Mouse (Mus musculus): Measurements from ENCODE around the gene H1fx. TPM values are rescaled to one million over a fixed set of nuclear protein-coding genes. Genes with fewer than 3 reads are reported as not detected.

The H1fx gene
- polyA plus RNA-seq, 1 experiment, result 1.5 TPM

- H3K4me3 ChIP-seq (ENCODE audit: extremely low read depth, insufficient read depth, insufficient read length), result no peak overlapping the region
- TF ChIP-seq CTCF (IDR thresholded peaks at IDR 0.05; ENCODE audit: extremely low read depth, insufficient read depth, insufficient read length, insufficient replicate concordance) (no peak), POLR2A (IDR thresholded peaks at IDR 0.05; ENCODE audit: low read depth, low read length) (no peak)
- 94% methylated on average over 3 of the region's 3 CpGs for WGBS
- no peak overlapping the region for H3K27ac ChIP-seq (ENCODE audit: insufficient read depth, low read length)
- H3K36me3 ChIP-seq (ENCODE audit: control insufficient read depth, insufficient read depth, low read length), result peaks cover 17% of the 10 kb centered on the region
- no peak for DNase-seq (ENCODE audit: low read depth in 1 of 2, low spot score in 2 of 2)
- no peaks in the 10 kb centered on the region for H3K27me3 ChIP-seq (ENCODE audit: control insufficient read depth, insufficient read depth, low read length)
- no peaks in the 10 kb centered on the region for H3K4me1 ChIP-seq (ENCODE audit: control insufficient read depth, insufficient read depth, insufficient read length)
These were observed 42.5 kb downstream of the H1fx start for GRCm38 (mm10) chr6:87938941-87939340.

- Histone ChIP-seq H3K27me3 (ENCODE audit: control insufficient read depth, insufficient read depth, low read length) (no peaks in the 10 kb centered on the region), H3K36me3 (ENCODE audit: control insufficient read depth, insufficient read depth, low read length) (peaks cover 24% of the 10 kb centered on the region), H3K4me1 (ENCODE audit: control insufficient read depth, insufficient read depth, insufficient read length) (no peaks in the 10 kb centered on the region), H3K4me3 (ENCODE audit: extremely low read depth, insufficient read depth, insufficient read length) (no peak overlapping the region), H3K27ac (ENCODE audit: insufficient read depth, low read length) (no peak overlapping the region)
- no peak for DNase-seq (ENCODE audit: low read depth in 1 of 2, low spot score in 2 of 2)
- TF ChIP-seq POLR2A (IDR thresholded peaks at IDR 0.05; ENCODE audit: low read depth, low read length), result no peak
- TF ChIP-seq CTCF (IDR thresholded peaks at IDR 0.05; ENCODE audit: extremely low read depth, insufficient read depth, insufficient read length, insufficient replicate concordance), result no peak
- 87% methylated on average over 19 of the region's 19 CpGs for WGBS
These were observed 44.2 kb downstream of the H1fx start for GRCm38 (mm10) chr6:87937178-87937788.

GRCm38 (mm10) chr6:87935037-87935436 is 46.4 kb downstream of the H1fx start:
- no peaks in the 10 kb centered on the region for H3K27me3 ChIP-seq (ENCODE audit: control insufficient read depth, insufficient read depth, low read length)

More at GRCm38 (mm10) chr6:87935037-87935436, 46.4 kb downstream of the H1fx start:
- H3K27ac ChIP-seq (ENCODE audit: insufficient read depth, low read length), result no peak overlapping the region
- no peak for TF ChIP-seq POLR2A (IDR thresholded peaks at IDR 0.05; ENCODE audit: low read depth, low read length)
- no peak for TF ChIP-seq CTCF (IDR thresholded peaks at IDR 0.05; ENCODE audit: extremely low read depth, insufficient read depth, insufficient read length, insufficient replicate concordance)
- no peaks in the 10 kb centered on the region for H3K4me1 ChIP-seq (ENCODE audit: control insufficient read depth, insufficient read depth, insufficient read length)
- H3K4me3 ChIP-seq (ENCODE audit: extremely low read depth, insufficient read depth, insufficient read length), result no peak overlapping the region
- H3K36me3 ChIP-seq (ENCODE audit: control insufficient read depth, insufficient read depth, low read length), result peaks cover 29% of the 10 kb centered on the region
- WGBS, result 87% methylated on average over 5 of the region's 5 CpGs
- no peak for DNase-seq (ENCODE audit: low read depth in 1 of 2, low spot score in 2 of 2)

Other genes starting within 250 kb of the H1fx start
- 70.5 and 104 TPM in 2 replicates for gene Gp9, start 203.6 kb downstream of the H1fx start, polyA plus RNA-seq (2012; rRNA removed)
- 102 and 110 TPM in 2 replicates for gene Rab43, start 169.5 kb downstream of the H1fx start, polyA plus RNA-seq (2012; rRNA removed)
- 0.73 and 1.3 TPM in 2 replicates for gene Gm45140, start 145.8 kb downstream of the H1fx start, polyA plus RNA-seq (2012; rRNA removed)
- gene Isy1, start 142.8 kb downstream of the H1fx start, polyA plus RNA-seq (2012; rRNA removed), result 17.8 and 31.4 TPM in 2 replicates
- gene Cnbp, start 130.5 kb downstream of the H1fx start, polyA plus RNA-seq (2012; rRNA removed), result 123 and 129 TPM in 2 replicates
- 35.5 and 37.3 TPM in 2 replicates for gene Copg1, start 93.8 kb downstream of the H1fx start, polyA plus RNA-seq (2012; rRNA removed)
- gene Hmces, start 67.7 kb downstream of the H1fx start, polyA plus RNA-seq (2012; rRNA removed), result 16.3 and 19.1 TPM in 2 replicates
- 76.4 TPM in 2 replicates for gene Rab7, start 63.6 kb upstream of the H1fx start, polyA plus RNA-seq (2012; rRNA removed)
- gene Rpn1, start 102.8 kb upstream of the H1fx start, polyA plus RNA-seq (2012; rRNA removed), result 85.9 and 94.1 TPM in 2 replicates
- 13.1 and 13.2 TPM in 2 replicates for gene Gata2, start 212.3 kb upstream of the H1fx start, polyA plus RNA-seq (2012; rRNA removed)
- not detected in 2 replicates for gene Dnajb8, start 240.6 kb upstream of the H1fx start, polyA plus RNA-seq (2012; rRNA removed)

Measured in spleen, adult 2 months (tissue).